Mouse (Mus musculus) 3134 (cell line): ENCODE data around the gene Olfr916.

Source experiments
- DNase-seq: peaks from one replicate; pipeline ENCODE4 v3.0.0-alpha.2; 2011; ENCODE audit warnings: low spot score; ENCODE audit not compliant: insufficient read length; ENCODE audit errors: extremely low read depth

The Olfr916 gene

GRCm38 (mm10) chr9:38659775-38660174 is at the start of gene Olfr916:
Gene Olfr916, minus strand, starts transcription at chr9:38659875.
- no peak for DNase-seq

GRCm38 (mm10) chr9:38674501-38674900 is 14.8 kb upstream of the Olfr916 start, which contains the start of gene Olfr918:
Gene Olfr918, minus strand, starts transcription at chr9:38674601.
- no peak for DNase-seq

- DNase-seq: no peak
Measured at GRCm38 (mm10) chr9:38672887-38673286, 13.2 kb upstream of the Olfr916 start.

GRCm38 (mm10) chr9:38665742-38666141 is 6.1 kb upstream of the Olfr916 start, which contains the start of gene Olfr917:
Gene Olfr917, minus strand, starts transcription at chr9:38665842.
- DNase-seq: no peak

GRCm38 (mm10) chr9:38632406-38632805 is 27.3 kb downstream of the Olfr916 start:
- DNase-seq: no peak
